In genomic region chr13:63696399-63696798, GRCm38 (mm10) we compare ENCODE assay signal across 8 mouse cellular contexts.
DNase-seq lines count a peak whose midpoint lies in the region; TF ChIP-seq lines count a peak whose summit lies in the region.

No protein-coding gene starts in this region.

- no peak overlapping the region for H3K4me3 ChIP-seq in gastrocnemius, adult 2 months

- DNase-seq in gastrocnemius, adult 2 months, result no peak
- DNase-seq in gastrocnemius, postnatal 36 days, result no peak
- peak; percentile 13 to 36 for DNase-seq in urinary bladder, postnatal 36 days (ENCODE audit: low spot score in 2 of 2)
- DNase-seq in urinary bladder, adult 18-20 months (ENCODE audit: low spot score in 2 of 2), result no peak
- peak; percentile 43 for DNase-seq in embryo, embryonic 11 days
- peak; percentile 74 for DNase-seq in lung, postnatal 10 days
- no peak for DNase-seq in ovary, adult 18-20 months (ENCODE audit: low spot score)
- no peak for DNase-seq in right cerebral cortex, postnatal 25 days

- peak; percentile 62 for TF ChIP-seq CTCF in gastrocnemius, adult 2 months (IDR thresholded peaks at IDR 0.05)

- intact Hi-C loops in gastrocnemius, adult 2 months (cut with DNase I), result no loop called here
- intact Hi-C loops in gastrocnemius, postnatal 36 days (cut with DNase I), result loop anchor here (5.0 to 10.0 kb wide), 2 partner anchors 228 to 341 kb away; no protein-coding TSS in a partner anchor

- H3K27ac ChIP-seq in gastrocnemius, adult 2 months, result no peak overlapping the region

Comparison
In these comparisons a context has a peak if more than half of its experiments do, and no peak if none do; other contexts are left out.
1. DNase-seq: peak in urinary bladder, postnatal 36 days (2 of 2), embryo, embryonic 11 days (single experiment) and lung, postnatal 10 days (single experiment); none in gastrocnemius, adult 2 months (single experiment), gastrocnemius, postnatal 36 days (0 of 2), urinary bladder, adult 18-20 months (0 of 2), ovary, adult 18-20 months (single experiment) and right cerebral cortex, postnatal 25 days (single experiment).